Mouse (Mus musculus) splenic B cell, adult 2 months (primary cell): ENCODE data around the gene AL607142.1.

Source experiments
- DNase-seq: peaks from one replicate; pipeline ENCODE4 v3.0.0-alpha.2; 2011; ENCODE audit warnings: low read depth, low spot score
- H3K27me3 ChIP-seq: 2 replicates; pipeline ENCODE4 v1.6.1; 2012; ENCODE audit warnings: mild to moderate bottlenecking, low read length, moderate library complexity, mixed read lengths; ENCODE audit not compliant: control insufficient read depth, poor library complexity, insufficient read depth, severe bottlenecking
- H3K36me3 ChIP-seq: 2 replicates; pipeline ENCODE4 v1.6.1; 2012; ENCODE audit warnings: mild to moderate bottlenecking, low read length, moderate library complexity, mixed read lengths; ENCODE audit not compliant: control insufficient read depth, poor library complexity, insufficient read depth, severe bottlenecking

AL607142.1 gene

DNA sequence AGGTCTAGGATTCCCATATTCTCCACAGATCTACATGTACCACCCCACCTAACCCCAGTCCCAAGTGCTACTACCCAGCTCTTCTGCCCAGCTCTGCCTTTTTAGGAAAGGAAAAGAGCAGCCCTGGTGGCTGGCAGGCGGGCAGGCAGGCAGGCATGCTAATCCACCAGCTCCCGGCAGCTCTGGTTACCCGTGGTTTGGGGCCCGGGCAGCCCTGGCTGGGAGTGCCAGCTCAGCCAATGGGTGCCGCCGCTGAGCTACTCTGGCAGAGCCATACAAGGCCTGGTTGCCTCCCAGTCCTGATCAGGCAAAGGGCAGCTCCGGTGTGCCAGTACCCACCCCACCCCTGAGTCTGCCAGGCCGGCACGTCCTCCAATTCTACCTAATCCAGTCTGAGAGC lies 78.1 kb downstream of the AL607142.1 start:
- Histone ChIP-seq H3K36me3 (no peaks in the 10 kb centered on the region), H3K27me3 (no peaks in the 10 kb centered on the region)
- DNase-seq, result no peak
